In genomic region chr5:105849222-105849621, GRCm38 (mm10) we compare ENCODE assay signal across 14 mouse cellular contexts. TPM values are rescaled to one million over a fixed set of nuclear protein-coding genes. Genes with fewer than 3 reads are reported as not detected.
A peak's percentile ranks its signal among the peaks of the same experiment; 100 is the strongest.
DNase-seq lines count a peak whose midpoint lies in the region; TF ChIP-seq lines count a peak whose summit lies in the region.
"Had no signal": no experiment of that assay in that cellular context is flagged by ENCODE, and none has a peak within 500 bp of the region (broad histone marks: within the 10 kb centered on the region; RNA-seq: fewer than 3 reads in every experiment).

No protein-coding gene starts in this region.

- no peaks in the 10 kb centered on the region for H3K9me3 ChIP-seq in megakaryocyte, embryonic 14.5 days
- H3K9me3 ChIP-seq: embryonic facial prominence, embryonic 12.5 days; heart, embryonic 13.5 days; intestine, embryonic 15.5 days had no signal

- peaks cover 64% of the 10 kb centered on the region for H3K4me1 ChIP-seq in megakaryocyte, embryonic 14.5 days

- DNase-seq in adrenal gland, adult 2 months, result peak; percentile 79
- no peak for DNase-seq in adrenal gland, postnatal 4 days (ENCODE audit: low spot score in 2 of 2)
- DNase-seq in retina, embryonic 14.5 days (ENCODE audit: low spot score), result peak; percentile 13
- DNase-seq in retina, postnatal 1 day, result no peak
- no peak for DNase-seq in gastrocnemius, adult 2 months
- DNase-seq in right cerebral cortex, postnatal 36 days (ENCODE audit: low spot score in 2 of 2), result no peak
- DNase-seq in kidney, postnatal 10 days, result no peak
- DNase-seq: cerebellum, postnatal 10 days had no signal

- intact Hi-C loops in gastrocnemius, adult 2 months (cut with DNase I), result no loop called here

- peak overlapping the region; percentile 62 for H3K4me3 ChIP-seq in megakaryocyte, embryonic 14.5 days (replicated peaks)
- H3K4me3 ChIP-seq in gastrocnemius, adult 2 months, result no peak overlapping the region
- H3K4me3 ChIP-seq: embryonic facial prominence, embryonic 12.5 days; heart, embryonic 13.5 days; intestine, embryonic 15.5 days had no signal

- no peaks in the 10 kb centered on the region for H3K27me3 ChIP-seq in megakaryocyte, embryonic 14.5 days (replicated peaks)
- H3K27me3 ChIP-seq: embryonic facial prominence, embryonic 12.5 days; intestine, embryonic 15.5 days had no signal

- H3K27ac ChIP-seq in gastrocnemius, adult 2 months, result no peak overlapping the region
- H3K27ac ChIP-seq: embryonic facial prominence, embryonic 12.5 days; heart, embryonic 13.5 days; intestine, embryonic 15.5 days; kidney, postnatal 0 days; macrophage had no signal

- TF ChIP-seq CTCF in gastrocnemius, adult 2 months (IDR thresholded peaks at IDR 0.05), result no peak

- no peaks in the 10 kb centered on the region for H3K36me3 ChIP-seq in megakaryocyte, embryonic 14.5 days (replicated peaks; ENCODE audit: low read length)
- H3K36me3 ChIP-seq: embryonic facial prominence, embryonic 12.5 days; heart, embryonic 13.5 days; intestine, embryonic 15.5 days had no signal

RNA-seq across cellular contexts. Expression of gene Zfp326, which starts 27.1 kb away (rescaled TPM):
- total RNA-seq in adrenal gland, adult 2 months (2021), result 10 to 100 TPM; 20.6 to 25.6 TPM
- 6.3 TPM in 2 replicates for polyA plus RNA-seq in adrenal gland, adult 2 months (2012; rRNA removed)
- total RNA-seq in adrenal gland, postnatal 4 days (2021), result 10 to 100 TPM; 47.2 to 51.6 TPM
- polyA plus RNA-seq in megakaryocyte, embryonic 14.5 days (2012; ENCODE audit: insufficient read depth, low replicate concordance), result 1.2 and 7.6 TPM in 2 replicates
- 10 to 100 TPM in 1 of 2 experiments, 1 to 10 TPM in 1; 9.8 to 10.6 TPM for total RNA-seq in gastrocnemius, adult 2 months (2021)

Comparison
In these comparisons a context has a peak if more than half of its experiments do, and no peak if none do; other contexts are left out.
1. DNase-seq: peak in adrenal gland, adult 2 months (single experiment) and retina, embryonic 14.5 days (single experiment); none in adrenal gland, postnatal 4 days (0 of 2), retina, postnatal 1 day (single experiment), gastrocnemius, adult 2 months (single experiment), right cerebral cortex, postnatal 36 days (0 of 2) and kidney, postnatal 10 days (single experiment).